Mouse (Mus musculus) limb, embryonic 15.5 days (tissue): ENCODE measurements around the gene Clpx. TPM values are rescaled to one million over a fixed set of nuclear protein-coding genes. Genes with fewer than 3 reads are reported as not detected.

Experiments used
- ATAC-seq: fragments of 200-750 bp; cut with Nextera tagmentation; 2 replicates; pipeline ENCODE4 v1.8.0; 2017; ENCODE audit warnings: low read depth, moderate TSS enrichment; ENCODE audit not compliant: insufficient number of reproducible peaks, low FRiP score, low TSS enrichment
- H3K27ac ChIP-seq: fragments of 300-500 bp; sonication (generic); 2 replicates; pipeline ENCODE4 v1.5.1; 2015; ENCODE audit warnings: moderate library complexity, mild to moderate bottlenecking, inconsistent platforms
- H3K27me3 ChIP-seq: fragments of 300-500 bp; sonication (generic); 2 replicates; pipeline ENCODE4 v1.6.1; 2015; ENCODE audit warnings: inconsistent platforms
- H3K36me3 ChIP-seq: fragments of 300-500 bp; sonication (generic); 2 replicates; pipeline ENCODE4 v1.6.1; 2015; ENCODE audit warnings: inconsistent platforms
- H3K4me1 ChIP-seq: fragments of 300-500 bp; sonication (generic); 2 replicates; pipeline ENCODE4 v1.6.1; 2015; ENCODE audit warnings: inconsistent platforms
- H3K4me2 ChIP-seq: fragments of 300-500 bp; sonication (generic); 2 replicates; pipeline ENCODE4 v1.6.1; 2015; ENCODE audit warnings: mild to moderate bottlenecking, inconsistent platforms
- H3K4me3 ChIP-seq: fragments of 300-500 bp; sonication (generic); 2 replicates; pipeline ENCODE4 v1.5.1; 2015; ENCODE audit warnings: mild to moderate bottlenecking, inconsistent platforms
- H3K9ac ChIP-seq: fragments of 300-500 bp; sonication (generic); 2 replicates; pipeline ENCODE4 v1.6.1; 2015; ENCODE audit warnings: inconsistent platforms
- H3K9me3 ChIP-seq: fragments of 300-500 bp; sonication (generic); 2 replicates; pipeline ENCODE4 v1.6.1; 2016; ENCODE audit warnings: inconsistent platforms
- WGBS: fragments of 180-500 bp; shearing (Covaris S2); methylation state at CpG from one replicate; pipeline ENCODE4 v1.1.7; 2015; 5-methylcytosine and 5-hydroxymethylcytosine counted together
- polyA plus RNA-seq: library from polyadenylated mRNA; unstranded; fragments of >200 nt; fragmentation: Nextera tagmentation; extraction: Ambion mirVana; gene quantifications from 2 replicates; pipeline ENCODE4 v1.2.1, GENCODE M21; 2015

The Clpx gene
- polyA plus RNA-seq, 1 experiment from 2014 or later, result 55.3 TPM

- Histone ChIP-seq H3K4me3 (peak overlapping the region; percentile 92), H3K36me3 (peaks cover 6% of the 10 kb centered on the region; the same call in 1 of the 2 replicates), H3K27ac (peak overlapping the region; percentile 95), H3K27me3 (no peaks in the 10 kb centered on the region), H3K4me1 (peaks cover 15% of the 10 kb centered on the region), H3K9me3 (no peaks in the 10 kb centered on the region), H3K9ac (peak overlapping the region; percentile 68), H3K4me2 (peak overlapping the region; percentile 54)
- under 1% methylated on average over 9 of the region's 9 CpGs for WGBS
- no peak for ATAC-seq
Observed at GRCm38 (mm10) chr9:65293580-65293972, 484 bp upstream of the Clpx start.

GRCm38 (mm10) chr9:65294716-65295378 lies 787 bp downstream of the Clpx start:
- Histone ChIP-seq H3K27me3 (no peaks in the 10 kb centered on the region), H3K4me2 (peak overlapping the region; percentile 74), H3K9me3 (no peaks in the 10 kb centered on the region), H3K4me1 (peaks cover 15% of the 10 kb centered on the region), H3K9ac (peak overlapping the region; percentile 92), H3K27ac (peak overlapping the region; percentile 91), H3K4me3 (peak overlapping the region; percentile 92), H3K36me3 (peaks cover 9% of the 10 kb centered on the region)
- no peak for ATAC-seq
- 2% methylated on average over 28 of the region's 28 CpGs for WGBS

GRCm38 (mm10) chr9:65297056-65297455 lies 3.0 kb downstream of the Clpx start:
- Histone ChIP-seq H3K4me1 (peaks cover 15% of the 10 kb centered on the region), H3K9me3 (no peaks in the 10 kb centered on the region), H3K4me3 (no peak overlapping the region), H3K4me2 (no peak overlapping the region), H3K27ac (no peak overlapping the region), H3K36me3 (peaks cover 26% of the 10 kb centered on the region), H3K9ac (no peak overlapping the region), H3K27me3 (no peaks in the 10 kb centered on the region)
- WGBS, result 93% methylated on average over 2 of the region's 2 CpGs
- ATAC-seq, result no peak

- peaks cover 43% of the 10 kb centered on the region for H3K36me3 ChIP-seq
- no peak overlapping the region for H3K27ac ChIP-seq
- no peaks in the 10 kb centered on the region for H3K9me3 ChIP-seq
- H3K4me3 ChIP-seq, result no peak overlapping the region
- WGBS, result 86% methylated on average over 3 of the region's 3 CpGs
- no peak overlapping the region for H3K4me2 ChIP-seq
- H3K27me3 ChIP-seq, result no peaks in the 10 kb centered on the region
- ATAC-seq, result no peak
- peaks cover 6% of the 10 kb centered on the region for H3K4me1 ChIP-seq
- H3K9ac ChIP-seq, result no peak overlapping the region
Observed at GRCm38 (mm10) chr9:65298761-65299160, 4.7 kb downstream of the Clpx start.

GRCm38 (mm10) chr9:65299650-65300049 lies 5.6 kb downstream of the Clpx start:
- Histone ChIP-seq H3K27me3 (no peaks in the 10 kb centered on the region), H3K4me1 (peaks cover 6% of the 10 kb centered on the region), H3K27ac (no peak overlapping the region), H3K9me3 (no peaks in the 10 kb centered on the region), H3K36me3 (peaks cover 51% of the 10 kb centered on the region), H3K4me3 (no peak overlapping the region), H3K4me2 (no peak overlapping the region), H3K9ac (no peak overlapping the region)
- ATAC-seq, result no peak
- 98% methylated on average over 7 of the region's 7 CpGs for WGBS

GRCm38 (mm10) chr9:65302327-65302983 lies 8.4 kb downstream of the Clpx start:
- WGBS, result 92% methylated on average over 4 of the region's 4 CpGs
- Histone ChIP-seq H3K27ac (no peak overlapping the region), H3K9ac (no peak overlapping the region), H3K4me3 (no peak overlapping the region), H3K36me3 (peaks cover 70% of the 10 kb centered on the region), H3K4me1 (no peaks in the 10 kb centered on the region), H3K27me3 (no peaks in the 10 kb centered on the region), H3K4me2 (no peak overlapping the region), H3K9me3 (no peaks in the 10 kb centered on the region)
- ATAC-seq, result no peak

- Histone ChIP-seq H3K9ac (no peak overlapping the region), H3K36me3 (peaks cover 76% of the 10 kb centered on the region), H3K4me3 (no peak overlapping the region), H3K4me2 (no peak overlapping the region), H3K27me3 (no peaks in the 10 kb centered on the region), H3K27ac (no peak overlapping the region), H3K4me1 (no peaks in the 10 kb centered on the region), H3K9me3 (no peaks in the 10 kb centered on the region)
- 86% methylated on average over 4 of the region's 4 CpGs for WGBS
- ATAC-seq, result no peak
Observed at GRCm38 (mm10) chr9:65303586-65303985, 9.5 kb downstream of the Clpx start.

GRCm38 (mm10) chr9:65304300-65304699 lies 10.2 kb downstream of the Clpx start:
- no peak overlapping the region for H3K4me2 ChIP-seq
- H3K27ac ChIP-seq, result no peak overlapping the region
- peaks cover 80% of the 10 kb centered on the region for H3K36me3 ChIP-seq
- H3K4me1 ChIP-seq, result no peaks in the 10 kb centered on the region
- ATAC-seq, result no peak
- no peaks in the 10 kb centered on the region for H3K9me3 ChIP-seq
- H3K4me3 ChIP-seq, result no peak overlapping the region
- H3K27me3 ChIP-seq, result no peaks in the 10 kb centered on the region
- no peak overlapping the region for H3K9ac ChIP-seq
- WGBS, result 78% methylated on average over 4 of the region's 4 CpGs

GRCm38 (mm10) chr9:65306672-65307071 lies 12.6 kb downstream of the Clpx start:
- Histone ChIP-seq H3K27ac (no peak overlapping the region), H3K4me1 (no peaks in the 10 kb centered on the region), H3K36me3 (peaks cover 75% of the 10 kb centered on the region), H3K4me2 (no peak overlapping the region), H3K9ac (no peak overlapping the region), H3K4me3 (no peak overlapping the region), H3K9me3 (no peaks in the 10 kb centered on the region), H3K27me3 (no peaks in the 10 kb centered on the region)
- ATAC-seq, result no peak
- WGBS, result 97% methylated on average over 2 of the region's 2 CpGs

- H3K9ac ChIP-seq, result no peak overlapping the region
- ATAC-seq, result no peak
- no peaks in the 10 kb centered on the region for H3K4me1 ChIP-seq
- no peak overlapping the region for H3K4me3 ChIP-seq
- no peaks in the 10 kb centered on the region for H3K9me3 ChIP-seq
- H3K36me3 ChIP-seq, result peaks cover 74% of the 10 kb centered on the region
- H3K4me2 ChIP-seq, result no peak overlapping the region
- no peaks in the 10 kb centered on the region for H3K27me3 ChIP-seq
- WGBS, result 95% methylated on average over 1 of the region's 1 CpGs
- no peak overlapping the region for H3K27ac ChIP-seq
Observed at GRCm38 (mm10) chr9:65308011-65308410, 14.0 kb downstream of the Clpx start.

GRCm38 (mm10) chr9:65312669-65313357 lies 18.8 kb downstream of the Clpx start:
- Histone ChIP-seq H3K36me3 (peaks cover 68% of the 10 kb centered on the region), H3K27me3 (no peaks in the 10 kb centered on the region), H3K9ac (no peak overlapping the region), H3K4me2 (no peak overlapping the region), H3K4me3 (no peak overlapping the region), H3K27ac (no peak overlapping the region), H3K9me3 (no peaks in the 10 kb centered on the region), H3K4me1 (no peaks in the 10 kb centered on the region)
- WGBS, result 95% methylated on average over 4 of the region's 4 CpGs
- peak; percentile 58; the same call in 1 of the 2 replicates for ATAC-seq

GRCm38 (mm10) chr9:65313846-65314245 lies 19.8 kb downstream of the Clpx start:
- no peak overlapping the region for H3K27ac ChIP-seq
- no peak overlapping the region for H3K4me3 ChIP-seq
- H3K9me3 ChIP-seq, result no peaks in the 10 kb centered on the region
- WGBS, result 92% methylated on average over 1 of the region's 1 CpGs
- H3K4me2 ChIP-seq, result no peak overlapping the region
- no peaks in the 10 kb centered on the region for H3K4me1 ChIP-seq
- peaks cover 67% of the 10 kb centered on the region for H3K36me3 ChIP-seq
- no peak for ATAC-seq
- H3K9ac ChIP-seq, result no peak overlapping the region
- no peaks in the 10 kb centered on the region for H3K27me3 ChIP-seq
